Mouse (Mus musculus) lung, embryonic 14.5 days (tissue): ENCODE results near the gene Cachd1. TPM values are rescaled to one million over a fixed set of nuclear protein-coding genes. Genes with fewer than 3 reads are reported as not detected.

ENCODE experiments used
- ATAC-seq: fragments of 200-750 bp; cut with Nextera tagmentation; 2 replicates; pipeline ENCODE4 v1.8.0; 2017; ENCODE audit warnings: mild to moderate bottlenecking, moderate TSS enrichment, moderate library complexity; ENCODE audit not compliant: insufficient read depth
- DNase-seq: peaks from one replicate; pipeline ENCODE4 v3.0.0-alpha.2; 2015
- H3K27ac ChIP-seq: fragments of 300-500 bp; sonication (generic); 2 replicates; pipeline ENCODE4 v1.5.1; 2014; ENCODE audit warnings: low read depth, mild to moderate bottlenecking, moderate library complexity
- H3K27me3 ChIP-seq: fragments of 300-500 bp; sonication (generic); 2 replicates; pipeline ENCODE4 v1.6.1; 2014; ENCODE audit warnings: low read length, control low read depth; ENCODE audit not compliant: insufficient read depth
- H3K36me3 ChIP-seq: fragments of 300-500 bp; sonication (generic); 2 replicates; pipeline ENCODE4 v1.6.1; 2014; ENCODE audit warnings: control low read depth; ENCODE audit not compliant: insufficient read depth
- H3K4me1 ChIP-seq: fragments of 300-500 bp; sonication (generic); 2 replicates; pipeline ENCODE4 v1.6.1; 2014; ENCODE audit warnings: antibody characterized with exemption, control low read depth; ENCODE audit not compliant: insufficient read depth
- H3K4me2 ChIP-seq: fragments of 300-500 bp; sonication (generic); 2 replicates; pipeline ENCODE4 v1.6.1; 2014; ENCODE audit warnings: mild to moderate bottlenecking
- H3K4me3 ChIP-seq: fragments of 300-500 bp; sonication (generic); 2 replicates; pipeline ENCODE4 v1.5.1; 2014; ENCODE audit warnings: low read depth, low read length
- H3K9ac ChIP-seq: fragments of 300-500 bp; sonication (generic); 2 replicates; pipeline ENCODE4 v1.6.1; 2014
- H3K9me3 ChIP-seq: fragments of 300-500 bp; sonication (generic); 2 replicates; pipeline ENCODE4 v1.6.1; 2016; ENCODE audit warnings: low read depth, low read length, control low read depth
- CTCF ChIP-seq: IDR thresholded peaks from 2 replicates; pipeline ENCODE4 v1.5.1; 2016; ENCODE audit warnings: antibody characterized with exemption, low read depth
- WGBS: fragments of 180-500 bp; shearing (Covaris S2); extraction: QIAGEN DNeasy Blood & Tissue Kit; methylation state at CpG from one replicate; pipeline ENCODE4 v1.1.7; 2014; 5-methylcytosine and 5-hydroxymethylcytosine counted together
- polyA plus RNA-seq: library from polyadenylated mRNA; unstranded; fragments of >200 nt; fragmentation: Nextera tagmentation; extraction: Ambion mirVana; gene quantifications from 2 replicates; pipeline ENCODE4 v1.2.1, GENCODE M21; 2014

The Cachd1 gene
- polyA plus RNA-seq, 1 experiment from 2014 or later: 27.9 TPM

- TF ChIP-seq CTCF: no peak
- H3K4me1 ChIP-seq: no peaks in the 10 kb centered on the region
- DNase-seq (no peak), ATAC-seq (no peak)
- H3K9ac ChIP-seq: no peak overlapping the region
- H3K9me3 ChIP-seq: no peaks in the 10 kb centered on the region
- H3K36me3 ChIP-seq: no peaks in the 10 kb centered on the region
- H3K27me3 ChIP-seq: no peaks in the 10 kb centered on the region
- 28% methylated on average over 8 of the region's 8 CpGs for WGBS
- no peak overlapping the region for H3K4me2 ChIP-seq
- no peak overlapping the region for H3K4me3 ChIP-seq
- no peak overlapping the region for H3K27ac ChIP-seq
Observed at GRCm38 (mm10) chr4:100755632-100756031, 20.8 kb upstream of the Cachd1 start.

- no peak overlapping the region for H3K4me3 ChIP-seq
- H3K36me3 ChIP-seq: no peaks in the 10 kb centered on the region
- no peak for TF ChIP-seq CTCF
- H3K9ac ChIP-seq: no peak overlapping the region
- H3K9me3 ChIP-seq: no peaks in the 10 kb centered on the region
- H3K27me3 ChIP-seq: no peaks in the 10 kb centered on the region
- no peak overlapping the region for H3K4me2 ChIP-seq
- no peaks in the 10 kb centered on the region for H3K4me1 ChIP-seq
- ATAC-seq: no peak
- H3K27ac ChIP-seq: no peak overlapping the region
- DNase-seq: no peak
Observed at GRCm38 (mm10) chr4:100756499-100756898, 20.0 kb upstream of the Cachd1 start.

DNA sequence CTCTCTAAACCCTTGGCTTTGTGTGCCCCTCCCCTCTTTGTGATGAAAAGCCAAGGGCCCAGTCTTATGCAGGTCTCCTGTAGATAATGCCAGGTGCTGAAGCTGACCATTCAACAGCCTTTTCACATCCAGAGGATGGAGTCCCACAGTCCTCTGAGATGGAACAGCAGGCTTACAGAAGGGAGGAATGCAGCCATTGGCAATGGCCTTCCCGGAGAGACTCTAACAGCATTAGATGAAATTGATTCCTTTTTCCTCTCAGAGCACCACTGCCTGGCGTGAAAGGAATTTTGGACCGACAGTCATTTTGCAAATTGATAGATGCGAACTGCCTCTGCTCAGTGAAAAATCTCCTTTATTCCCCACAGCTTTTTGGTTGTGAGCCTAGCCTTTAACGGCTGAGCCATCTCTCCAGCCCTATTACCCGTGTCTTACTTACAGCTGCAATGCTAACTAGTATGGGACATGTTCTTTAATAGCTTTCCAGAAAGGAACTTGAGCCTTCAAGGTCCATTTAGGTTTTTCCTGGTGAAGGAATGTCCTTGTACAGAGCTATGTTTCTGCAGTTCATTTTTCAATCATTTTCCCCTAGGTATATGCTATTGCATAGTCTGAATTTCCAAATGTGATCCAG lies 18.1 kb upstream of the Cachd1 start:
- ATAC-seq (no peak), DNase-seq (no peak)
- Histone ChIP-seq H3K27me3 (no peaks in the 10 kb centered on the region), H3K4me2 (no peak overlapping the region), H3K36me3 (no peaks in the 10 kb centered on the region), H3K9me3 (no peaks in the 10 kb centered on the region), H3K4me1 (no peaks in the 10 kb centered on the region), H3K9ac (no peak overlapping the region), H3K4me3 (no peak overlapping the region), H3K27ac (no peak overlapping the region)
- TF ChIP-seq CTCF: no peak
- WGBS: 78% methylated on average over 6 of the region's 6 CpGs

GRCm38 (mm10) chr4:100759603-100760002 lies 16.9 kb upstream of the Cachd1 start:
- DNase-seq: peak; percentile 13
- no peak for TF ChIP-seq CTCF
- no peaks in the 10 kb centered on the region for H3K4me1 ChIP-seq
- 54% methylated on average over 1 of the region's 1 CpGs for WGBS
- H3K4me2 ChIP-seq: no peak overlapping the region
- H3K27me3 ChIP-seq: no peaks in the 10 kb centered on the region
- no peak for ATAC-seq
- no peak overlapping the region for H3K9ac ChIP-seq
- H3K36me3 ChIP-seq: no peaks in the 10 kb centered on the region
- H3K4me3 ChIP-seq: no peak overlapping the region
- H3K27ac ChIP-seq: peak overlapping the region; percentile 28; the same call in 1 of the 2 replicates
- H3K9me3 ChIP-seq: no peaks in the 10 kb centered on the region

- H3K27ac ChIP-seq: peak overlapping the region; percentile 28; the same call in 1 of the 2 replicates
- ATAC-seq: peak; percentile 52; the same call in 1 of the 2 replicates
- H3K9ac ChIP-seq: no peak overlapping the region
- no peak overlapping the region for H3K4me3 ChIP-seq
- H3K9me3 ChIP-seq: no peaks in the 10 kb centered on the region
- no peak for TF ChIP-seq CTCF
- DNase-seq: peak; percentile 43
- H3K27me3 ChIP-seq: no peaks in the 10 kb centered on the region
- no peaks in the 10 kb centered on the region for H3K4me1 ChIP-seq
- no peak overlapping the region for H3K4me2 ChIP-seq
- H3K36me3 ChIP-seq: no peaks in the 10 kb centered on the region
- WGBS: 64% methylated on average over 5 of the region's 5 CpGs
Observed at GRCm38 (mm10) chr4:100760416-100760815, 16.1 kb upstream of the Cachd1 start.

- Histone ChIP-seq H3K9me3 (no peaks in the 10 kb centered on the region), H3K4me2 (no peak overlapping the region), H3K36me3 (no peaks in the 10 kb centered on the region), H3K27ac (no peak overlapping the region), H3K9ac (no peak overlapping the region), H3K4me1 (no peaks in the 10 kb centered on the region), H3K4me3 (no peak overlapping the region), H3K27me3 (no peaks in the 10 kb centered on the region; the same call in 1 of the 2 replicates)
- DNase-seq (peak; percentile 56), ATAC-seq (no peak)
- TF ChIP-seq CTCF: no peak
- 21% methylated on average over 3 of the region's 3 CpGs for WGBS
Observed at GRCm38 (mm10) chr4:100768606-100769005, 7.9 kb upstream of the Cachd1 start.

DNA sequence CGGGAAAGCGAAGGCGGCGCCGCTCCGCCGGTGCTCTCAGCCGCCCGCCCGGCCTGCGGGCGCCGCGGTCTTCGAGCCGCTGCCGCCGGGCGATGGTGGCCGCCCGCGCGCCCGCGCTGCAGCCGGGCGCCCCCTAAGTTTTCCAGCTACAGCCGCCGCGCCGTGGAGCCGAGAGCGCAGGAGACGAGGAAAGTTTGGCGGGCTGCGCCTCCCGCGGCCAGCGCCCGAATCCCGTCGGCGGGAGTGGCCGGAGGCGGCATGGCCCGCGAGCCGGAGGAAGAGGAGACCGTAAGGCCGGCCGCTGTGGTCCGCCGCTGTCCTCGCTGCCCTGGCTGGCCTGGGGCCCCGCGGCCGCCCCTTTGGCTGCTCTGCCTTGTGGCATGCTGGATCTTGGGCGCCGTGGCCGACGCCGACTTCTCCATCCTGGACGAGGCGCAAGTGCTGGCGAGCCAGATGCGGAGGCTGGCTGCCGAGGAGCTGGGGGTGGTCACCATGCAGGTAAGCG lies 448 bp downstream of the Cachd1 start:
- peak overlapping the region; percentile 94 for H3K4me3 ChIP-seq
- 0% methylated on average over 64 of the region's 68 CpGs for WGBS
- H3K4me1 ChIP-seq: no peaks in the 10 kb centered on the region
- H3K36me3 ChIP-seq: no peaks in the 10 kb centered on the region
- H3K9ac ChIP-seq: peak overlapping the region; percentile 89
- H3K27me3 ChIP-seq: no peaks in the 10 kb centered on the region
- ATAC-seq (peak; percentile 69), DNase-seq (peak; percentile 74)
- no peak for TF ChIP-seq CTCF
- H3K27ac ChIP-seq: peak overlapping the region; percentile 94
- peak overlapping the region; percentile 84 for H3K4me2 ChIP-seq
- H3K9me3 ChIP-seq: no peaks in the 10 kb centered on the region
